Mouse (Mus musculus): Measurements from ENCODE around the gene Pappa. TPM values are rescaled to one million over a fixed set of nuclear protein-coding genes. Genes with fewer than 3 reads are reported as not detected.

Pappa gene
- 0.08 and 0.33 TPM in 2 replicates for polyA plus RNA-seq (2012; ENCODE audit: insufficient read depth, insufficient read length, missing spikeins)

DNA sequence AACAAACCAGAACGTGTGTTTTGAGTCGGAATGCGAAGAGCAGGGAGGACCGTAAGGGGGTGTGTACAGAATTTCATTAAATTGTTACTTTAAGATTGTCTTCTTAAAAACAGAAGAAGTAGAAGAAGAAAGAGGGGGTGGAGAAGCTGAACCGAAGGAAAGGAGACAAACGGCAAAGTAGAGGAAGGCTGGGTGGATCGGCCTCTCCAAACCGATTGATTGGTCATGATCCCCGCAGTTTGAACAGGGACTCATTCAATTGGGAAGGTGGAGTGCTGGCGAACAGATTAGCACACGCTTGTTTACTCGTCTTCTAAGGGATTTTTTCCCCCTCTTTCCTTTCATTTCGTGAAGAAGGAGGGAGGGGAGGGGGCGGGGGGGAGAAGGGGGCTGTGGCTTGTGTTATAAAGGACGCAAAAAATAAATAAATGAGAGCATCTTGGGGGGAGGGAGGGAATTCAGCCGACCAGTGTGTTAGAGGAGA lies at the start of gene Pappa:
Pappa (plus strand) TSS at position 434 of the 484 bp plus-strand sequence.
- peak within 1 kb of the TSS; percentile 50 for H3K4me3 ChIP-seq (ENCODE audit: insufficient read depth, low read depth, low read length)
- no peak within 1 kb of the TSS for H3K27ac ChIP-seq (replicated peaks; ENCODE audit: low read depth, low read length)
- H3K4me1 ChIP-seq (ENCODE audit: control insufficient read depth, insufficient read depth, insufficient read length, low read length): no peaks in the 10 kb centered on the region

DNA sequence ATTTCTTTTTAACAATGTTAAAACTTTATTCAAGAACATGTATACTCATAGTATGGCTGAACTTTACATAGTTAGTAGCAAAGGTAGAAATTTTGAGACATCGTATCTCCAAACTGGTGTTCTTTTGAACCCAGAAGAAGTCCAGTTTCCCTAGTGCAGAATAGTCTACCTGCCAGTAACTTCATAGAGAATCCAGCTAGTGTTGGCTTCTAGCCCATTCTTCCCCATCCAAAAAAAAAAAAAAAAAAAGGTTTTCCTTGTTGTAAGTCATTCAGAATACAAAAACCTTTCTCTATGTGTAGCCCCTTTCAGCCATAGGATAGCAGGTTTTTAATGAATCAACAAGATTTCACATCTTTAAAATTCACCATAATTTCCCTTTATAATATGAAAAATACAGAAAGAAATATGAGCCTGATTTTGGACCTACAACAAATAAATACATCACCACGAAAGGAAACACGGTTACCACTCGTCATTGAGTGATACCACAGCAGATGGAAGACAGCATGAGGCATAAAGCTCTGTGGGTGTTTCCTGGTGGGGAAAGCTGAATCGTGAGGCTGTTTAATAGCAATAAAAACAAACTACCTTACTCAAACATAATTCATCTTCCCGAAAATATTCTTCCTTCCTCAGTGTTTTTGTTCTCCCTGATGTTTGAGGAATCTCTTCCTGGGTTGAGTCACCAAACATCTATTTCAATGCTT lies 45.9 kb upstream of the Pappa start:
- Histone ChIP-seq H3K27ac (replicated peaks; ENCODE audit: low read depth, low read length) (no peak overlapping the region), H3K4me3 (ENCODE audit: insufficient read depth, low read depth, low read length) (no peak overlapping the region), H3K4me1 (ENCODE audit: control insufficient read depth, insufficient read depth, insufficient read length, low read length) (no peaks in the 10 kb centered on the region)

DNA sequence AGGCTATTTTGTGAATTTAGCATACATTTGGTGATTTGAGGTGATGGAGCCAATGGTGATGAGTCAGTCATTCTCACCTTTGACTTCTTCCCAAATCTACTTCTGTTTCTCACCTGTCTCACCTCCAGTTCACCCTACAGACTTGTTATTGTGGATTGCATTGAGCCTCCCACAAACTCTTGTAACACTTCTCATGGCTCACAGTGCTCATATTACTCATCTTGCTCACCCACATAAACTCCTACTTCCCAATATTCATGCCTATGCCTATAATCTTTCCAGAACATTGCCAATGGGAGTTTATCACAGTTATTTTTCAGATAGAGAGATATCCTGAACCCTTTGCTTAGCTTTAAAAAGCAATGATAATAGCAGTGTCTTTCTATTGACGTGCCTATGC lies 37.1 kb upstream of the Pappa start:
- Histone ChIP-seq H3K4me1 (ENCODE audit: control insufficient read depth, insufficient read depth, insufficient read length, low read length) (no peaks in the 10 kb centered on the region), H3K4me3 (ENCODE audit: insufficient read depth, low read depth, low read length) (no peak overlapping the region), H3K27ac (replicated peaks; ENCODE audit: low read depth, low read length) (no peak overlapping the region)

DNA sequence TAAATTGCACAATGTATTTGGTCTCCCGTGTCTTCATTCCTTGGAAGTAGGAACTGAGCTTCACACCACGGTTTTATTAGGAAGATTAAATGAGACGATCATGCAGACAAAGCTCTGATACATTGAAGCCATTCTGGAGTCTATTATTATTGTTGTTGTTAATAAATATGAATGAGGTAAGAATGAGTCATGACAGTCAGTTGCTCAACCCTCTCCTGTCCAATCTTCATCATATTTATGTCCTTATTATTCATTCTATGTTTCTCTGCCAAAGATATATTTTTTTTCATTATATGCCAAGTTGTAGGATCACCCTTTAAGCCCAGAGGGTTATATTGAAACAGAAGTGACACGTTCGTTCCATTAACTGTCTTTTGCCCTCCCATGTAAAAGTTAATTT lies 36.4 kb upstream of the Pappa start:
- no peak overlapping the region for H3K4me3 ChIP-seq (ENCODE audit: insufficient read depth, low read depth, low read length)
- H3K4me1 ChIP-seq (ENCODE audit: control insufficient read depth, insufficient read depth, insufficient read length, low read length): no peaks in the 10 kb centered on the region
- no peak overlapping the region for H3K27ac ChIP-seq (replicated peaks; ENCODE audit: low read depth, low read length)

DNA sequence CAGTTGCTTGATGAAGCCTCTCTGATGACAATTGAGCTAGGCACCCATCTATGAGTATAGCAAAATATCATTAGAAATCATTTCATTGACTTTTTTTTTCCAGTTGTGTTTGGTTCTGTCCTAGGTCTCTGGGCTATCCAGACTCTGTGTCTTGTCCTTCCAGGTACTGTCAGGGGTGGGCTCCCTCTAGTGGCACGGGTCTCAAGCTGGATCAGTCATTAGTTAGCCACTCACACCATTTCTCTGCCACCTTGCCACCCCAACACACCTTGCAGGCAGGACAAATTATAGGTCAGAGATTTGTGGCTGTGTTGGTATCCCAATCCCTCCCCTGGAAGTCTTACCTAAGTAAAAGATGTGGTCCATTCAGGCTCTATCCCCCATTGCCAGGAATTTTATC lies 31.8 kb upstream of the Pappa start:
- Histone ChIP-seq H3K4me1 (ENCODE audit: control insufficient read depth, insufficient read depth, insufficient read length, low read length) (no peaks in the 10 kb centered on the region), H3K4me3 (ENCODE audit: insufficient read depth, low read depth, low read length) (no peak overlapping the region), H3K27ac (replicated peaks; ENCODE audit: low read depth, low read length) (no peak overlapping the region)

DNA sequence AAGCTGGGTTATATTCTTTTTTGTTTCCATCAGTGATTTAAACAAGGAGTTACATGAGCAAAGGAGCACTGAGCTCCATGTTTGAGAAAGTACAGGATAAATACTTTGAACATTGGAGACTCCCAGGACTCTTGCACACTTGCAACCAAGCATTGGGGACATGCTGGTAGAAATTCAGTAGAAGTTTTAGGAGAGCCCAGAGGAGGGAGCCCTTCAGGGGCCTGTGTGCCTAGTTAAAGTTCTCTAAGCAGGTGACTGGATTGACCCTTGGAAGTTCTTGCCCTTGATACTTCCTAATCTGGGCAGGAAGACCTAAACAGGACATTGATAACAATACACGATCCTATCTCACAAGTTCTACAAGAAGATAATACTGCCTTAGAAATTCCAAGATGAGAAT lies 3.6 kb upstream of the Pappa start:
- H3K27ac ChIP-seq (replicated peaks; ENCODE audit: low read depth, low read length): no peak overlapping the region
- H3K4me1 ChIP-seq (ENCODE audit: control insufficient read depth, insufficient read depth, insufficient read length, low read length): no peaks in the 10 kb centered on the region
- H3K4me3 ChIP-seq (ENCODE audit: insufficient read depth, low read depth, low read length): no peak overlapping the region

DNA sequence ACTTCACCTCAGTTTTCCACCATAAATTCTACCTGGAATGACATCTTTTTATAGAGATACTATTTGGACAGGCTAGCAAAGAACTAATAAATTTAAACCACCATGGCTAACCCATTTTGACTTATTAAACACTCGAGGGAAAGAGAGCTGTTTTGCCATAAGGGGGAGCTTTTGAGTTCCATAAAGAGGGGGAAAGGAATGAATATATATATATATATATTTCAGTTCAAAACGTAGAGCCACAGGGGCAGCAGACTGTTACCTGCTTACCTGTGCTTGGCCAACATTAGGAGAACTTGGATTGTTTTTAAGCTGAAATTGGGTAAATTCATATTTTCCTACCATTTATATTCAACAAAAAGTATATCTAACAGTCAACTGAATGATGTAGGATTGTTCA lies 1.1 kb upstream of the Pappa start:
- Histone ChIP-seq H3K27ac (replicated peaks; ENCODE audit: low read depth, low read length) (no peak overlapping the region), H3K4me3 (ENCODE audit: insufficient read depth, low read depth, low read length) (no peak overlapping the region), H3K4me1 (ENCODE audit: control insufficient read depth, insufficient read depth, insufficient read length, low read length) (no peaks in the 10 kb centered on the region)

DNA sequence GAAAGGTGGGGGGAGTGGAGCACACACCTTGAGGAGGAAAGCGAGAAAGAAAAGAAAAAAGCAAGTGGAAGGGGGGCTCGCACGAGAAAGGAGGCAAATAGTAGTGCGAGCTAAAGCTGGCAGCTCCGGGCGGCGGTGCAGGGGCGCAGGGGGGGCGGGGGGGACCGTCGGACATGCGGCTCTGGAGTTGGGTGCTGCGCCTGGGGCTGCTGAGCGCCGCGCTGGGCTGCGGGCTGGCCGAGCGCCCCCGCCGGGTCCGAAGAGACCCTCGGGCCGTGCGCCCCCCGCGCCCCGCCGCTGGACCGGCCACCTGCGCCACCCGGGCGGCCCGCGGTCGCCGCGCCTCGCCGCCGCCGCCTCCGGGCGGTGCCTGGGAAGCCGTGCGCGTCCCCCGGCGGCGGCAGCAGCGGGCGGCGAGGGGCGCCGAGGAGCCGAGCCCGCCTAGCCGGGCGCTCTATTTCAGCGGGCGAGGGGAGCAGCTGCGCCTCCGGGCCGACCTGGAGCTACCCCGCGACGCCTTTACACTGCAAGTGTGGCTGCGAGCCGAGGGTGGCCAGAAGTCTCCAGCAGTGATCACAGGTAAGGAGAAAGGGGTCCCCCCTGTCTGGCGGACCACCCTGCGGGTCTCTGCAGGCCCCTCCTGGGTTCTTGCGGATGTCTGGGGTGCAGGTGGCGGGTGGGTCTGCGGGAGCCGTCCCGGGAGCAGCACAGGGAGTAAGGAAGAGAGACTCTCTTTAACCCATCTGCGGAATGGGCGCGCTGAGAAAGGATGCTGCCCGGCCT lies 586 bp downstream of the Pappa start:
- Histone ChIP-seq H3K4me3 (ENCODE audit: insufficient read depth, low read depth, low read length) (peak overlapping the region; percentile 50), H3K27ac (replicated peaks; ENCODE audit: low read depth, low read length) (no peak overlapping the region)

DNA sequence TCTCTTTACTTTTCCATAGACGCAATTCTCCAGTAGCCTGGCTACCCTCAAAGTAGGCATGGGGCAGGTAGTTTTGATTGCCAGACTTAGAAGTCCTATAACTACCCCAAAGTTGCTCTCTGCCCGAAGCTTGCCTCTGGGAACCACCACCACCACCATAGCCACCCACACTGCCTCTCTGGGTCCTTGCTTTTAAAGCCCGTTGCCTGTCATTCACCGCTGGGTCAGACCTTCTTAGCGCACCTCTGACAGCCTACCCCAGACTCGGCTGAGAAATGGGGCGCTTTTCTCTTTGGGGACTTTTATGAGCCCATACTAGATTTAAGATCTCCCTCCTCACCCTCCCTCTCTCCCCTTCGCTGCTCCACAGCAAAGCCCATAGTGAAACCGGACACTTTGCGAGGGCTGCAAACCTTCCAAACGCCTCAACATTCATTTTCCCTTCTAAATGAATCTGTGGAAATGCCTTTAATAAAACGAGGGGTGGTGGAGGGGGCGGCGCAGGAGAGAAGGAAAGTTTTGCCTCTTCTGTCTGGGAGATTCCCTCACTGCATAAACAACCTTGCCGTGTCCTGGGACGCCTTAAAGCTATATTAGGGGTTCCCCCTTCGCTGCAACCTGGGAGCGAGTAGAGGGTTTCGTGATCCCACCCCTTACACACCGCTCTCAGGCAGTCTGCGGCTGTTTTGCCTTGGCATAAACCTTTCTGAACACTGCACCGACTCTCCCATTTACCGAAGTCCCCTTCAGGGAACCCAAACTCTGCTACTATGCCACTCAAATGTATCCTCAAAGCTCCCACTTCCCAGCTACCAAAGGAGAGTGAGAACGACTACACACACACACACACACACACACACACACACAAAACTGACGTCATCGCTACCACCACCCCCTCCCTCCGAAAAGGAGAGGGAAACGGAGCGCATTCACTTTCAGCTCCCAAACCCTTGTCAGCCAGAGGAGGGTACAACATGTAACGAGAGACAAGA lies 1.7 kb downstream of the Pappa start:
- Histone ChIP-seq H3K27ac (replicated peaks; ENCODE audit: low read depth, low read length) (peak overlapping the region; percentile 25; the same call in 1 of the 2 replicates), H3K4me3 (ENCODE audit: insufficient read depth, low read depth, low read length) (peak overlapping the region; percentile 50), H3K4me1 (ENCODE audit: control insufficient read depth, insufficient read depth, insufficient read length, low read length) (no peaks in the 10 kb centered on the region)

More for the DNA sequence above, 586 bp downstream of the Pappa start:
- H3K4me1 ChIP-seq (ENCODE audit: control insufficient read depth, insufficient read depth, insufficient read length, low read length): no peaks in the 10 kb centered on the region

DNA sequence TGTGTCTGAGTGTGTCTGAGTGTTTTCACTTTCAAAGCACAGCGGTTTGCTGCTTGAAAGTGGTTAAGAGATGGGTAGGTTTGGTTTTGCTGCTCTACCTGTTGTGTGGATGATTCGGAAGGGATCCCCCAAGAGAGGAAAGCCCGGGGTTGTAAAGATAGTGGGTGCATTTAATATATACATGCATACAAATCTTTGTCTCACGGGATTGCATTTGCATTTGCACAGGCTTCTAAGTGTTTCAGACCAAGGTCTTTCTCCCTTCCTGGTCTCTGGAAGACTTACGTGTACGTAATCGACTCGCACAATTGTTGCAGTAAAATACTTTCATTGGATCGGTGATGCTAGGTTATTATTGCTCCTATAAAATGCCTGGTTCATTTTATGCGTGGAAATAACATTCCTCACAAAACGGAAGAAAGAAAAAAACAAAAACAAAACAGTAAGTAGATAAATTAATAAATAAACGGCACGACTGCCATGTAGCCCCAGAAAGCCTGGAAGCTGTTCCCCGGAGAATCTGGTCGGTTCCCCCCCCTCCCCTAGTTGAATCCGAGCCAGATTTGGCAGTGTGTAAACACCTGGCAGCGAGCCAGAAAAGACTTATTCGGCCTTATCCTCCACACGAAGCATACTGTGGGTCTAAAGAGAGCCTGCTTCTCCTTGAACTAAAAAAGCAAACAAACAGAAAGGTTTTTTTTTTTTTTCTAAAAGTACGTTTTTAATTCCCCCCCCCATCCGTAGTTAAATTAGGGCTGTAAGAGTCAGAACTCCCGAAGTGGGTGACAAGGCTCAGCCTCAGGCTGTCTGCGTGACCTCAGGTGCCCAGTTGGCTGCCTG lies 2.7 kb downstream of the Pappa start:
- no peaks in the 10 kb centered on the region for H3K4me1 ChIP-seq (ENCODE audit: control insufficient read depth, insufficient read depth, insufficient read length, low read length)
- peak overlapping the region; percentile 50 for H3K4me3 ChIP-seq (ENCODE audit: insufficient read depth, low read depth, low read length)
- peak overlapping the region; percentile 47 for H3K27ac ChIP-seq (replicated peaks; ENCODE audit: low read depth, low read length)

DNA sequence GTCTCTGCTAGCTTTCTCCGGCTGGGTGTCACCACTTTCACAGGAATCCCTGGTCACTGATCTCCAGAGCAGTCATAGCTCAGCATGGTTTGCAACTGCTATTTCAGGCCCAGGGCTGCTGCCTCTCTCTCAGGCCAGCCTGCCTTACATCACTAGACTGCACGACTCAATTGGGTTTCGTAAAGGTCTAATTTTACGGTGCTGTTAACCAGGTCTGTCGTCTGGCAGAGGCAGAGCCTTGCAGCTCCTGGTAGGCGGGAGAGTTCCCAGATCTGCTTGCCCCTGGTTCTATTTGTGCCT lies 3.3 kb downstream of the Pappa start:
- peak overlapping the region; percentile 50 for H3K4me3 ChIP-seq (ENCODE audit: insufficient read depth, low read depth, low read length)
- no peaks in the 10 kb centered on the region for H3K4me1 ChIP-seq (ENCODE audit: control insufficient read depth, insufficient read depth, insufficient read length, low read length)
- peak overlapping the region; percentile 47 for H3K27ac ChIP-seq (replicated peaks; ENCODE audit: low read depth, low read length)

DNA sequence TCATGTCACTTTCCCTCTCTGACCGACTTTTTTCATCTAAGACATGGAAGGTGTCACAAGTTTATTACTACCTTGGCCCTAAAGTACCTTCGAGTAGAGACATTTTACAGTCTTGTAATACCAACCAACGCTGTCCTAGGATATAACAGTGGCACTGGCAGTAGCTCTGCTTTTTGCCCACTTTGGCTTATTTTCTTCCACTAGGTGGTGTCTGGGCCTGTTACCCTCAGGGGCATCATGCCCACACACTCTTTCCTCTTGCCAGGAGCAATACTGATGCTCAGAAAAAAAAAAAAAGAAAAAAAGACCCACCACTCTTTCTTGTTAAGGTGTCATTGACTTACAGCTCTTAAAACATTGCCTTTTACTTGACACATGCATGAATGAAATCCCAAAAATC lies 8.7 kb downstream of the Pappa start:
- Histone ChIP-seq H3K27ac (replicated peaks; ENCODE audit: low read depth, low read length) (no peak overlapping the region), H3K4me1 (ENCODE audit: control insufficient read depth, insufficient read depth, insufficient read length, low read length) (no peaks in the 10 kb centered on the region; the same call in 1 of the 2 replicates)

DNA sequence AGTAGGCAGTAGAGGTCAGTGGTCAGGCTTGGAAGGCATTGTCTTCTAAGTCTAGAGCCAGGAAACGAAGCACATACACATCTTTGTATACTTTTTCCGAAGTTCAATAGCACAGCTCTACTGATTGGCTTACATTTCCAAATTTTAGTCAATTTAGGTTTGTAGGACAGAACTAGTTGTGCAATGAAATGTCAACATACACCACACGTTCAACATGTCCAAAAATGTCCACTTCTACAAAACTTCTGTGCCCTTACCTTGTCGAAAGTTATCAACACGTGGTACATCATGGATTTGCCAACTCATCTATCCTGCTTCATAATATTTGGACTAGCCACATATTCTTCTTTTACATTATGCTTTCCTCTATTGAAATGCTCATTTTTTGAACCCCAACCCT lies 10.4 kb downstream of the Pappa start:
- Histone ChIP-seq H3K4me3 (ENCODE audit: insufficient read depth, low read depth, low read length) (no peak overlapping the region), H3K4me1 (ENCODE audit: control insufficient read depth, insufficient read depth, insufficient read length, low read length) (no peaks in the 10 kb centered on the region; the same call in 1 of the 2 replicates), H3K27ac (replicated peaks; ENCODE audit: low read depth, low read length) (no peak overlapping the region)

More for the DNA sequence above, 8.7 kb downstream of the Pappa start:
- H3K4me3 ChIP-seq (ENCODE audit: insufficient read depth, low read depth, low read length): no peak overlapping the region

DNA sequence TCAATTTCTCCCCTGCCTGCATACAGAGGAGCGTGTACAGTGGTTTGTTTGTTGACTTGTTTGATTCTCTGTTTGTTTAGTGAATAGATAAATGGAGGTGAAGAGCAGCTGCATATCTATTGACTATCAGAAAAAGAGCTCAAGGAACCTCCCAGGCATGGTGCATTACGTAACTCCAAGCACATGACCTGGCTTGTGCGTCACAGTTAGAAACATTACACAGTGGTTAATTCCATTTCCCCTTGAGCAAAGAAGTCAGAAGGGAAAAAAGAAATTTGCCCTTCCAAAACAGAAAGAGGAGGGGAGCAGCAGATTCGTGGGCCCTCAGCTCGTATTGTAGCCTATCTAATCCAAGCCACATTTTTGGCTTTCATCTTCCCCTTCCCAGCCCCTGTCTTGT lies 11.1 kb downstream of the Pappa start:
- Histone ChIP-seq H3K4me1 (ENCODE audit: control insufficient read depth, insufficient read depth, insufficient read length, low read length) (no peaks in the 10 kb centered on the region; the same call in 1 of the 2 replicates), H3K27ac (replicated peaks; ENCODE audit: low read depth, low read length) (no peak overlapping the region; the same call in 1 of the 2 replicates), H3K4me3 (ENCODE audit: insufficient read depth, low read depth, low read length) (no peak overlapping the region)

All from brown adipose tissue, adult 24 weeks (tissue).